Mouse (Mus musculus): ENCODE results near the gene Pcdh15.

The Pcdh15 gene

DNA sequence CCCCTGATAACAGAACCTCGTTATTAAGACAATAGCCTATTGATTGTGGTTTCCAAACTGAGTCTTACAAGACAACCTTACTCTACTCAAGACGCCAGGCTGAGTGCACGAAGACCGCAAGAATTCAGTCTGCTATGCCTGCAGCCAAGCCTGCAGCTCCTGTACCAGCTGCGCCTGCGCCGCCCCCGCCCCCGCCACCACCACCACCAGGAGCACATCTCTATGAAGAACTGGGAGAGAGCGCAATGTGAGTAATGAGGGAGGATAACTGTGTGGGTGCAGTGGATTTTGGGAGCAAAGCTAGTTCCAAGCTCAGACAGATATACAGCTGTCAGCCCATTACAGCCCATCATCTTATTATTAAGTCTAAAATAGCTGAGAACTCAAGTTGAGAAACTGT, 1527.5 kb downstream of the Pcdh15 start:
- no peak for DNase-seq

DNA sequence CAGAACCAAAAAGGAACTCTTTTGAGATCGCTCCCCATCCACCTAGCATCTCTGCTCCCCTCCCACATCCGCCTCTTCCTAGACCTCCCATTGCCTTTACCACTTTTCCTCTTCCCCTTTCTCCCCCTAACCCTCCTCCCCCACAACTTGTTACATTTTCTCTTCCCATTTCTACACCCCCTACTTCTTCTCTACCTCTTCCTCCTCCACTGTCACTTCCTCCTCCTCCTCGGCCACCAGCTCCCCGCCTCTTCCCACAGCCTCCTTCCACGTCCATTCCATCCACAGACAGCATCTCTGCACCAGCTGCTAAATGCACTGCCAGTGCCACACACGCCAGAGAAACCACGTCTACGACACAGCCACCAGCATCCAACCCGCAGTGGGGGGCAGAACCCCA, 1532.2 kb downstream of the Pcdh15 start:
- DNase-seq, result no peak

DNA sequence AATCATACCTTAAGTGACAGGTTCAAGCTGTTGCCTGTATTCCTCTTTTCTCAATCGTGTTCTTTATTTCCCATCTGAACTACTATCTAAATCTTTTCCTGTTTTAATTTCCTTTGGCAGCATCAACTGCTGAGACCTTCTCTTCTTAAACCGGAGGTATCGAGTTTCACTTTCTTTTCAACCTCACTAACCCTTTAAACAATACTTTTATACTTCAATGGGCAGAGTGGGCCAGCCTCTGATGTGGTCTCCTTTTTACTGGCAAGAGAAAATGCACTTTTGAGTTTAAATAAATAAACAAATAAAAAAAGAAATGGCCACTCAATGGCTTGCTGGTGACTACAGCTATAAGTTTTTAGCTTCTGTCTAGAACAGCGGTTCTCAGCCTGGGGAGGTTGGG, 1537.9 kb downstream of the Pcdh15 start:
- no peak for DNase-seq

DNA sequence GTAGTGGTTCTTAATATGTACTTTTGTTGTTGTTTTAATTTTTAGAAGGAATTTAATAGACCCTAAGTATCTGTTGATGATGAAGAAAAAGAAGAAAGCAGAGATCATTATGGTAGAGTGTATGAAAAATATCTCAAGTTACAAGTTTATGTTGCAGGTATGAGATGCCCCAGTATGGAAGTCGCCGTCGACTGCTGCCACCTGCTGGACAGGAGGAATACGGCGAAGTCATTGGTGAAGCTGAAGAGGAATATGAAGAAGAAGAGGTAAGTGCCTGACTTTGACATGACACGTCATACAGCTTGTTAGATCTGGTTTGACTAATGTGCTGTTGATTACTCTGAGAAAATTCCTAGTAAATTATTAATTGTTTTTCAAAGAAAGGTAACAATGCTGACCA, 1543.0 kb downstream of the Pcdh15 start:
- no peak for DNase-seq

DNA sequence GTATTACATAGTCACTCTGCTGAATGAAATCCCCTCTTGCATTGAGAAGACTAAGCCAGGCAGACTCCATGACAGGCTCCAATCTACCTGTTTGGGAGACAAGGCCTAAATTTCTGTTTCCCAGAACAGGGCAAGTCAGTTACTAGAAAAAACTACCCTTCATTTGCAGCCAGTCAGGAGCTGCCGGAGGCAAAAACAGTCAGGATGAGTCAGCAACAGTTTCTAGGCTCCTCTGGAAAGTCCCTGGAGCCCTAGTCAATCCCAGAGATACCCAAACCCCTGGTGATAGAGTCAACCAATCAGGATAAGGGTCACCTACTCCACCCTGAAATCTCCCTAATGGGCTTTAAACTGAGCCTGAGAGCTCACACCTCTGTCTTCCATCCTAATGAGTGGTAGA, 1564.0 kb downstream of the Pcdh15 start:
- DNase-seq, result no peak

DNA sequence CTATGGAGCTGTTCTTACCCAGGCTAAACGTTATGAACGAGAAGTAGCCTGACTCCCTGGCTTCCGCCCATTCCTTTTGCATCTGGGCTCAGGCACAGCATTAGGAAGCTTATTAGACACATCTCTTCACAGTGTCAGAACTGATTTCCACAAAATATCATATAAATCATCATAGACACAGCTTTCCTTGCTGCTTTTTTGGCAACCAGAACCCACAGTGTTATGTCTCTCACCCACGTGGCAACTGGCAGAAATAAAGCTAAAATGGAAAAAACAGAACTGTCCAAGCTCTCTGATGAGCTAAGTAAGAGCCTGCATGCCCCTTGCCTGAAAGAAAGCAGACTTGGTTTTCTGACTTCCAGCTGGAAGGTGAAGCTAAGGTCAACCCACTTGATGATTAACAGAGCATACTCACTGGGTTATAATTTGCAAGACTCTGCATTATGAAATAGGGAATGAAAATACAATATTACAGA, 1580.9 kb downstream of the Pcdh15 start:
- DNase-seq, result no peak

DNA sequence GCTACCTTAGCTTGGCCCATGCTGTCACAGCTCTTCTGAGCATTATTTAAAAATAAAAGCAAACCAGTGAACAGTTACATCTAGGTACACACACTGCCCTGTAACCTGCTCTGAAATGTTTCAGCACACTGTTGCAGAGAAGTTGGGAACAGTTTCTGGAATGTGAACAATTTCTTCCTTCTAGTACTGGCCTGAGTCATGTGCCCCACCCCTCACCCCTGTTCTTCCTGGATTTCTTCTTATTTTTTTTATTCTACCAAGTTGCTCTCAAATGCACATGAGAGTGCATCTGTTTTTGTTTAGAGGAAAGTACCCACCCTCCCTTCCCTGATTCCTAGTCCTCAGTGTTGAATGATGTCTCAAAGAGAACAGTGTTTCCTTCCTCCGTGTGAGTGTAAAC, 1581.4 kb downstream of the Pcdh15 start:
- no peak for DNase-seq
